Mouse (Mus musculus) G1E (cell line): Measurements from ENCODE around the gene Nploc4.

Experiments
- CTCF ChIP-seq: IDR thresholded peaks from 2 replicates; pipeline ENCODE4 v1.5.1; 2012; ENCODE audit warnings: low read depth, low read length, inconsistent platforms, mixed read lengths
- GATA1 ChIP-seq: IDR thresholded peaks from 2 replicates; pipeline ENCODE4 v1.6.1; 2012; ENCODE audit warnings: borderline replicate concordance, low read length, inconsistent platforms, mixed read lengths
- GATA2 ChIP-seq: IDR thresholded peaks from 2 replicates; pipeline ENCODE4 v1.6.1; 2012; ENCODE audit warnings: low read depth, low read length, inconsistent platforms, borderline replicate concordance
- POLR2AphosphoS5 ChIP-seq: IDR thresholded peaks from 2 replicates; pipeline ENCODE4 v1.6.1; 2012; ENCODE audit warnings: low read depth, low read length, inconsistent platforms; ENCODE audit not compliant: insufficient replicate concordance
- TAL1 ChIP-seq: conservative IDR thresholded peaks from 2 replicates; pipeline ENCODE4 v1.6.1; 2012; ENCODE audit warnings: low read depth, low read length, inconsistent platforms, mixed read lengths

DNA sequence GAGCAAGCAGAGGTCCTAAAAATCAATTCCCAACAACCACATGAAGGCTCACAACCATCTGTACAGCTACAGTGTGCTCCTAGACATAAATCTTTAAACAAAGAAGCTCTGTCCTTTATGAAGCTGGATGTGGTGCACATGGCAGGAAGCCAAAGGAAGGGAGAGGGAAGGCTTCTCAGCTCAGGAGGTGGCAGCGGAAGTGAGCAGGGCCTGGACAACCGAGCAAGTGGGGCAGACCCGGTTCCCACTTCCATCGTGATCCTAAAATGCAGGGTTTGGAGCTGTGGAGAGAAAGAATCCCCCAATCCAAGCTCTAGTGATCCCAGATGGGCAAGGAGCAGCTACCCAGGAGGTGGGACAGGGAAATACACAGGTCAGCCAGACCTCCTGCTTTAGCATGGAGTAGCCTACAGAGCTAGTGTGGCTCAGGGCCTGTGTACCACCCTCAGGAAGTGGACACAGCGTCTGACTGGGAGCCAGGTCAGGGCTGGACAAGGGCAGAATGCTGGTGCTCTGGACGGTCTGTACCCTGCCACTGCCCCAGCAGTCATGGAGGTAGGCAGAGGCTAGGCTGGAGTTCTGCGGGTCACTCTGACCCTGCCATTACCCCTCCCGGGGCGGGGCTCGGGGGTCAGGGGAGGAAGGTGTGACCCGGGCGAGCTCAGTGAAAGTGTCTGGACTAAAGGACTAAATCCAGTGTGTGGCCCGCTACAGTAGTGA, 84.8 kb downstream of the Nploc4 start:
- TF ChIP-seq CTCF (no peak), TAL1 (no peak), GATA1 (no peak), GATA2 (no peak), POLR2AphosphoS5 (no peak)
